ENCODE assay signal across 26 mouse cellular contexts in genomic region chr7:109399299-109399698, GRCm38 (mm10). TPM values are rescaled to one million over a fixed set of nuclear protein-coding genes. Genes with fewer than 3 reads are reported as not detected.
DNase-seq lines count a peak whose midpoint lies in the region; ATAC-seq lines count a peak whose summit lies in the region.
"Had no signal": no experiment of that assay in that cellular context is flagged by ENCODE, and none has a peak within 500 bp of the region (broad histone marks: within the 10 kb centered on the region; RNA-seq: fewer than 3 reads in every experiment).

No protein-coding gene starts in this region.

- 50% methylated on average over 3 of the region's 3 CpGs for WGBS in forebrain, embryonic 14.5 days
- 67% methylated on average over 3 of the region's 3 CpGs for WGBS in forebrain, embryonic 12.5 days
- WGBS in midbrain, embryonic 15.5 days = 70% methylated on average over 3 of the region's 3 CpGs
- 75% methylated on average over 3 of the region's 3 CpGs for WGBS in limb, embryonic 10.5 days

- no peaks in the 10 kb centered on the region for H3K36me3 ChIP-seq in forebrain, embryonic 14.5 days (ENCODE audit: control insufficient read depth, insufficient read depth, low read length)
- no peaks in the 10 kb centered on the region for H3K36me3 ChIP-seq in forebrain, embryonic 12.5 days (replicated peaks)
- H3K36me3 ChIP-seq in midbrain, embryonic 15.5 days (replicated peaks) = no peaks in the 10 kb centered on the region
- H3K36me3 ChIP-seq in limb, embryonic 10.5 days = no peaks in the 10 kb centered on the region
- H3K36me3 ChIP-seq: heart, embryonic 13.5 days; limb, embryonic 12.5 days; liver, embryonic 12.5 days; midbrain, embryonic 12.5 days had no signal

- no peak overlapping the region for H3K9ac ChIP-seq in forebrain, embryonic 14.5 days (ENCODE audit: low read length)
- no peak overlapping the region for H3K9ac ChIP-seq in forebrain, embryonic 12.5 days
- H3K9ac ChIP-seq in midbrain, embryonic 15.5 days = no peak overlapping the region
- H3K9ac ChIP-seq: heart, embryonic 13.5 days; limb, embryonic 12.5 days; liver, embryonic 12.5 days; midbrain, embryonic 12.5 days had no signal

- DNase-seq in forebrain, embryonic 14.5 days (ENCODE audit: low spot score) = peak; percentile 42
- DNase-seq in layer of hippocampus, adult 9-11 months = peak; percentile 14
- DNase-seq in layer of hippocampus, adult 9-10 months (ENCODE audit: low spot score) = no peak
- peak; percentile 62 for DNase-seq in cerebellum, adult 9-11 months
- no peak for DNase-seq in adrenal gland, postnatal 10 days
- no peak for DNase-seq in limb, embryonic 10.5 days (ENCODE audit: low spot score)
- DNase-seq: adrenal gland, postnatal 25 days; gastrocnemius, postnatal 25 days; heart, adult 18-20 months; heart, postnatal 14 days; kidney, postnatal 25 days; lung, adult 18-20 months; lung, postnatal 10 days; right cerebral cortex, postnatal 14 days; thymus, adult 2 months; thymus, postnatal 4 days had no signal

- no peak for ATAC-seq in forebrain, embryonic 14.5 days
- ATAC-seq in forebrain, embryonic 12.5 days (ENCODE audit: low FRiP score) = no peak
- no peak for ATAC-seq in midbrain, embryonic 15.5 days (replicated peaks)
- ATAC-seq: intestine, postnatal 0 days; liver, embryonic 12.5 days had no signal

- H3K27me3 ChIP-seq in forebrain, embryonic 14.5 days (replicated peaks; ENCODE audit: control insufficient read depth, insufficient read depth, low read length) = no peaks in the 10 kb centered on the region
- no peaks in the 10 kb centered on the region for H3K27me3 ChIP-seq in forebrain, embryonic 12.5 days
- H3K27me3 ChIP-seq in midbrain, embryonic 15.5 days (replicated peaks) = no peaks in the 10 kb centered on the region
- no peaks in the 10 kb centered on the region for H3K27me3 ChIP-seq in limb, embryonic 10.5 days (ENCODE audit: low read depth, poor library complexity, severe bottlenecking)
- H3K27me3 ChIP-seq: limb, embryonic 12.5 days; liver, embryonic 12.5 days; midbrain, embryonic 12.5 days had no signal

- H3K4me3 ChIP-seq in forebrain, embryonic 14.5 days (ENCODE audit: low read depth, low read length) = no peak overlapping the region
- no peak overlapping the region for H3K4me3 ChIP-seq in forebrain, embryonic 12.5 days (replicated peaks)
- no peak overlapping the region for H3K4me3 ChIP-seq in midbrain, embryonic 15.5 days
- no peak overlapping the region for H3K4me3 ChIP-seq in limb, embryonic 10.5 days
- H3K4me3 ChIP-seq: heart, embryonic 13.5 days; limb, embryonic 12.5 days; liver, embryonic 12.5 days; midbrain, embryonic 12.5 days had no signal

- H3K4me2 ChIP-seq in forebrain, embryonic 14.5 days (ENCODE audit: low read length) = no peak overlapping the region
- H3K4me2 ChIP-seq in forebrain, embryonic 12.5 days = no peak overlapping the region
- no peak overlapping the region for H3K4me2 ChIP-seq in midbrain, embryonic 15.5 days
- H3K4me2 ChIP-seq: heart, embryonic 13.5 days; limb, embryonic 12.5 days; liver, embryonic 12.5 days; midbrain, embryonic 12.5 days had no signal

- H3K27ac ChIP-seq in forebrain, embryonic 14.5 days (ENCODE audit: low read depth, low read length) = no peak overlapping the region
- no peak overlapping the region for H3K27ac ChIP-seq in forebrain, embryonic 12.5 days
- no peak overlapping the region for H3K27ac ChIP-seq in midbrain, embryonic 15.5 days
- H3K27ac ChIP-seq in limb, embryonic 10.5 days = no peak overlapping the region
- H3K27ac ChIP-seq: heart, embryonic 13.5 days; limb, embryonic 12.5 days; liver, embryonic 12.5 days; midbrain, embryonic 12.5 days; stomach, postnatal 0 days had no signal

- no peaks in the 10 kb centered on the region for H3K9me3 ChIP-seq in forebrain, embryonic 14.5 days (replicated peaks; ENCODE audit: control insufficient read depth, low read length)
- H3K9me3 ChIP-seq in forebrain, embryonic 12.5 days = no peaks in the 10 kb centered on the region
- no peaks in the 10 kb centered on the region for H3K9me3 ChIP-seq in midbrain, embryonic 15.5 days
- H3K9me3 ChIP-seq in limb, embryonic 10.5 days (replicated peaks) = no peaks in the 10 kb centered on the region
- H3K9me3 ChIP-seq: heart, embryonic 13.5 days; limb, embryonic 12.5 days; liver, embryonic 12.5 days; midbrain, embryonic 12.5 days had no signal

- no peaks in the 10 kb centered on the region for H3K4me1 ChIP-seq in forebrain, embryonic 14.5 days (ENCODE audit: control insufficient read depth, insufficient read depth, low read length)
- no peaks in the 10 kb centered on the region for H3K4me1 ChIP-seq in forebrain, embryonic 12.5 days
- no peaks in the 10 kb centered on the region for H3K4me1 ChIP-seq in midbrain, embryonic 15.5 days
- no peaks in the 10 kb centered on the region for H3K4me1 ChIP-seq in limb, embryonic 10.5 days
- H3K4me1 ChIP-seq: heart, embryonic 13.5 days; limb, embryonic 12.5 days; liver, embryonic 12.5 days; midbrain, embryonic 12.5 days had no signal

RNA-seq across cellular contexts. Expression of gene Stk33, which starts 39.6 kb away (rescaled TPM):
- polyA plus RNA-seq in forebrain, embryonic 14.5 days (2014; fragmentation: Nextera tagmentation; extraction: Ambion mirVana) = 9.4 and 10.1 TPM in 2 replicates
- 12.0 and 12.6 TPM in 2 replicates for polyA plus RNA-seq in forebrain, embryonic 12.5 days (2016; fragmentation: Nextera tagmentation; extraction: Ambion mirVana)
- total RNA-seq in adrenal gland, postnatal 10 days (2021) = under 1 TPM; 0.76 to 0.84 TPM
- polyA plus RNA-seq in midbrain, embryonic 15.5 days (2015; fragmentation: Nextera tagmentation; extraction: Ambion mirVana) = 7.8 and 8.4 TPM in 2 replicates
- 0.38 and 0.56 TPM in 2 replicates for polyA plus RNA-seq in limb, embryonic 10.5 days (2016; fragmentation: Nextera tagmentation; extraction: Ambion mirVana)
- total RNA-seq: gastrocnemius, postnatal 25 days; megakaryocyte progenitor cell, adult 5-6 weeks; monocyte, adult 5-6 weeks had no signal
- polyA plus RNA-seq: liver, embryonic 12.5 days had no signal

Comparison
In these comparisons a context has a peak if more than half of its experiments do, and no peak if none do; other contexts are left out.
1. DNase-seq: peak in forebrain, embryonic 14.5 days (single experiment), layer of hippocampus, adult 9-11 months (single experiment) and cerebellum, adult 9-11 months (single experiment); none in layer of hippocampus, adult 9-10 months (single experiment), adrenal gland, postnatal 10 days (single experiment) and limb, embryonic 10.5 days (single experiment).